Mouse (Mus musculus) heart, postnatal 0 days (tissue): ENCODE results near the gene Tubgcp6.

ENCODE experiments used
- CTCF ChIP-seq: IDR thresholded peaks from 2 replicates; pipeline ENCODE4 v1.5.1; 2016; ENCODE audit warnings: antibody characterized with exemption, control low read depth, low read depth
- EP300 ChIP-seq: IDR thresholded peaks from 2 replicates; pipeline ENCODE4 v1.6.1; 2016; ENCODE audit warnings: antibody characterized with exemption, low read depth

DNA sequence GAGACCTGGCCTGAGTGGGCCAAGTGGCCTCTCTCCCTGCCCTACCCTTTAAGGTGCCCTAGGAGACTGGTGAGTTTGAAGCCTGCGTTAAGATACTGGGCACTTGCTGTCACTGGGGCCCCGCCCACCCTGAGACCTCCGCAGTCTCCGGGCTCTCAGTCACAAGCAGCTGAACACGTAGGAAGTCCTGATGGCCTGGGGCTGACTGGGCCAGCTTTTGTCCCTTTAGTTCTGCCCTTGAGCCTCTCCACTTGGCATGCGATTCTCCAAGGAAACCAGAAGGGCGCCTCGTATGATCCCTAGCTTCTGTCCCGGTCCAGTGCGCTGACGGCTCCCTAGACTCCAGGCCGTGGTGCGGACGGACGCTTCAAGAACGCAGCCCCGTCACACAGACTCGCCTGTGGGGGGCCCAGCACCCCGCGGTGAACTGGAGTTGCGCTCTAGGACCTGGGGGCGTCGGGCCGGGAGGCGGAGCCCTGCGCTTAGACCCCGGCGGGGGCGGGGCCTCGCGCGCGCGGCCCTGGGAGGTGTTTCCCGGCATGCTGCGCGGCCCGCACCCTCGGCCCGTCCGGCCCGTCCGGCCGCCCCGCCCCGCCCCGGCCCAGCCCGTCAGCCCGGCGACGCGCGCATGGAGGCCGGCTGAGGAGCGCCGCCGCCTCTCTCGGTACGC, 47.3 kb downstream of the Tubgcp6 start:
- TF ChIP-seq CTCF = no peak
- no peak for TF ChIP-seq EP300
